Mouse (Mus musculus) urinary bladder, postnatal 4 days (tissue): ENCODE results near the gene Cfap97.
A peak's percentile ranks its signal among the peaks of the same experiment; 100 is the strongest.
"Not testable (repeated sequence)": the region's sequence is repeated elsewhere in the genome, so short reads cannot be mapped to it uniquely, and the experiment has no call there.

ENCODE experiments used
- DNase-seq, 2 experiments: peaks; one replicate each; pipeline ENCODE4 v3.0.0; 2021 to 2022; ENCODE audit warnings: low spot score in 2 of 2

Gene Cfap97

GRCm38 (mm10) chr8:46151202-46152062, at the start of gene Cfap97:
Gene Cfap97 (plus strand): TSS chr8:46151771.
- peak in 1 of 2 experiments; percentile 45 for DNase-seq

GRCm38 (mm10) chr8:46103434-46103833, 48.1 kb upstream of the Cfap97 start:
- no peak for DNase-seq

- DNase-seq, result no peak
Measured at GRCm38 (mm10) chr8:46107690-46108089, 43.9 kb upstream of the Cfap97 start.

GRCm38 (mm10) chr8:46113421-46114170, 38.0 kb upstream of the Cfap97 start:
- not testable (repeated sequence) for DNase-seq

GRCm38 (mm10) chr8:46117172-46117571, 34.4 kb upstream of the Cfap97 start:
- DNase-seq, result no peak

GRCm38 (mm10) chr8:46119176-46119575, 32.4 kb upstream of the Cfap97 start:
- no peak for DNase-seq

GRCm38 (mm10) chr8:46122498-46122897, 29.1 kb upstream of the Cfap97 start:
- no peak for DNase-seq

GRCm38 (mm10) chr8:46130426-46130825, 21.1 kb upstream of the Cfap97 start:
- no peak for DNase-seq

GRCm38 (mm10) chr8:46135546-46135945, 16.0 kb upstream of the Cfap97 start:
- DNase-seq, result not testable (repeated sequence)

- no peak for DNase-seq
Measured at GRCm38 (mm10) chr8:46137336-46137735, 14.2 kb upstream of the Cfap97 start.

- no peak for DNase-seq
Measured at GRCm38 (mm10) chr8:46137843-46138596, 13.6 kb upstream of the Cfap97 start.

- DNase-seq, result no peak
Measured at GRCm38 (mm10) chr8:46140376-46141120, 11.0 kb upstream of the Cfap97 start.

GRCm38 (mm10) chr8:46141688-46142087, 9.9 kb upstream of the Cfap97 start:
- no peak for DNase-seq

- DNase-seq, result no peak
Measured at GRCm38 (mm10) chr8:46142498-46143081, 9.0 kb upstream of the Cfap97 start.

- no peak for DNase-seq
Measured at GRCm38 (mm10) chr8:46143470-46143869, 8.1 kb upstream of the Cfap97 start.

- DNase-seq, result no peak
Measured at GRCm38 (mm10) chr8:46143924-46144323, 7.6 kb upstream of the Cfap97 start.

- DNase-seq, result no peak
Measured at GRCm38 (mm10) chr8:46146173-46146572, 5.4 kb upstream of the Cfap97 start.

- no peak for DNase-seq
Measured at GRCm38 (mm10) chr8:46149306-46149705, 2.3 kb upstream of the Cfap97 start.

GRCm38 (mm10) chr8:46149782-46150181, 1.8 kb upstream of the Cfap97 start:
- no peak for DNase-seq

- peak; percentile 76 to 79 for DNase-seq
Measured at GRCm38 (mm10) chr8:46152064-46153031, 777 bp downstream of the Cfap97 start, which contains the start of gene Snx25. Gene Snx25 (minus strand): TSS chr8:46152159.
